Mouse (Mus musculus): ENCODE results near the gene Tkt. TPM values are rescaled to one million over a fixed set of nuclear protein-coding genes. Genes with fewer than 3 reads are reported as not detected.
A peak's percentile ranks its signal among the peaks of the same experiment; 100 is the strongest.

Gene Tkt
- polyA plus RNA-seq (2014; fragmentation: Nextera tagmentation; extraction: Ambion mirVana) = 94.0 and 174 TPM in 2 replicates

GRCm38 (mm10) chr14:30548131-30548720 lies at the start of gene Tkt:
TSS of gene Tkt (plus strand) at chr14:30548359.
- no peaks in the 10 kb centered on the region; the same call in 1 of the 2 replicates for H3K36me3 ChIP-seq (ENCODE audit: control insufficient read depth, insufficient read depth, low read length)
- H3K27me3 ChIP-seq (ENCODE audit: control insufficient read depth, insufficient read depth, low read length) = no peaks in the 10 kb centered on the region
- peak within 1 kb of the TSS; percentile 76 for H3K4me3 ChIP-seq (ENCODE audit: low read length)
- peaks cover 25% of the 10 kb centered on the region for H3K4me1 ChIP-seq (ENCODE audit: control insufficient read depth, insufficient read depth, low read length)
- 26% methylated on average over 8 of the region's 8 CpGs for WGBS
- ATAC-seq (ENCODE audit: low FRiP score, low TSS enrichment) = peak; percentile 7; the same call in 1 of the 2 replicates
- no peaks in the 10 kb centered on the region for H3K9me3 ChIP-seq (ENCODE audit: control insufficient read depth, low read length)
- H3K9ac ChIP-seq (ENCODE audit: low read depth, low read length) = peak within 1 kb of the TSS; percentile 89
- peak within 1 kb of the TSS; percentile 91 for H3K27ac ChIP-seq (ENCODE audit: low read depth, low read length)
- peak within 1 kb of the TSS; percentile 81 for H3K4me2 ChIP-seq (replicated peaks; ENCODE audit: low read depth, low read length)

GRCm38 (mm10) chr14:30504990-30505389 lies 43.2 kb upstream of the Tkt start:
- H3K4me3 ChIP-seq (ENCODE audit: low read length) = no peak overlapping the region
- H3K36me3 ChIP-seq (ENCODE audit: control insufficient read depth, insufficient read depth, low read length) = peaks cover 56% of the 10 kb centered on the region
- H3K27ac ChIP-seq (ENCODE audit: low read depth, low read length) = no peak overlapping the region
- no peak for ATAC-seq (ENCODE audit: low FRiP score, low TSS enrichment)
- H3K4me1 ChIP-seq (ENCODE audit: control insufficient read depth, insufficient read depth, low read length) = no peaks in the 10 kb centered on the region
- no peaks in the 10 kb centered on the region for H3K27me3 ChIP-seq (ENCODE audit: control insufficient read depth, insufficient read depth, low read length)
- 94% methylated on average over 5 of the region's 5 CpGs for WGBS
- no peak overlapping the region for H3K9ac ChIP-seq (ENCODE audit: low read depth, low read length)
- H3K9me3 ChIP-seq (ENCODE audit: control insufficient read depth, low read length) = no peaks in the 10 kb centered on the region
- no peak overlapping the region for H3K4me2 ChIP-seq (replicated peaks; ENCODE audit: low read depth, low read length)

GRCm38 (mm10) chr14:30510214-30510763 lies 37.9 kb upstream of the Tkt start:
- no peak overlapping the region for H3K9ac ChIP-seq (ENCODE audit: low read depth, low read length)
- H3K27ac ChIP-seq (ENCODE audit: low read depth, low read length) = no peak overlapping the region
- H3K4me3 ChIP-seq (ENCODE audit: low read length) = no peak overlapping the region
- no peaks in the 10 kb centered on the region for H3K4me1 ChIP-seq (ENCODE audit: control insufficient read depth, insufficient read depth, low read length)
- no peak for ATAC-seq (ENCODE audit: low FRiP score, low TSS enrichment)
- H3K27me3 ChIP-seq (ENCODE audit: control insufficient read depth, insufficient read depth, low read length) = no peaks in the 10 kb centered on the region
- H3K36me3 ChIP-seq (ENCODE audit: control insufficient read depth, insufficient read depth, low read length) = peaks cover 76% of the 10 kb centered on the region
- H3K4me2 ChIP-seq (replicated peaks; ENCODE audit: low read depth, low read length) = no peak overlapping the region
- H3K9me3 ChIP-seq (ENCODE audit: control insufficient read depth, low read length) = no peaks in the 10 kb centered on the region
- 95% methylated on average over 6 of the region's 6 CpGs for WGBS

GRCm38 (mm10) chr14:30512896-30513295 lies 35.3 kb upstream of the Tkt start:
- H3K36me3 ChIP-seq (ENCODE audit: control insufficient read depth, insufficient read depth, low read length) = peaks cover 64% of the 10 kb centered on the region
- H3K9ac ChIP-seq (ENCODE audit: low read depth, low read length) = no peak overlapping the region
- H3K4me1 ChIP-seq (ENCODE audit: control insufficient read depth, insufficient read depth, low read length) = no peaks in the 10 kb centered on the region
- H3K4me3 ChIP-seq (ENCODE audit: low read length) = no peak overlapping the region
- no peaks in the 10 kb centered on the region for H3K27me3 ChIP-seq (ENCODE audit: control insufficient read depth, insufficient read depth, low read length)
- 94% methylated on average over 5 of the region's 5 CpGs for WGBS
- no peak overlapping the region for H3K27ac ChIP-seq (ENCODE audit: low read depth, low read length)
- ATAC-seq (ENCODE audit: low FRiP score, low TSS enrichment) = no peak
- H3K4me2 ChIP-seq (replicated peaks; ENCODE audit: low read depth, low read length) = no peak overlapping the region
- H3K9me3 ChIP-seq (ENCODE audit: control insufficient read depth, low read length) = no peaks in the 10 kb centered on the region

- Histone ChIP-seq H3K27ac (ENCODE audit: low read depth, low read length) (no peak overlapping the region), H3K4me3 (ENCODE audit: low read length) (no peak overlapping the region), H3K4me1 (ENCODE audit: control insufficient read depth, insufficient read depth, low read length) (no peaks in the 10 kb centered on the region), H3K4me2 (replicated peaks; ENCODE audit: low read depth, low read length) (no peak overlapping the region), H3K36me3 (ENCODE audit: control insufficient read depth, insufficient read depth, low read length) (peaks cover 77% of the 10 kb centered on the region), H3K9ac (ENCODE audit: low read depth, low read length) (no peak overlapping the region), H3K27me3 (ENCODE audit: control insufficient read depth, insufficient read depth, low read length) (no peaks in the 10 kb centered on the region), H3K9me3 (ENCODE audit: control insufficient read depth, low read length) (no peaks in the 10 kb centered on the region)
- 89% methylated on average over 13 of the region's 13 CpGs for WGBS
- no peak for ATAC-seq (ENCODE audit: low FRiP score, low TSS enrichment)
Observed at GRCm38 (mm10) chr14:30515931-30516723, 32.0 kb upstream of the Tkt start.

- WGBS = 96% methylated on average over 5 of the region's 5 CpGs
- Histone ChIP-seq H3K27ac (ENCODE audit: low read depth, low read length) (no peak overlapping the region), H3K27me3 (ENCODE audit: control insufficient read depth, insufficient read depth, low read length) (no peaks in the 10 kb centered on the region), H3K9me3 (ENCODE audit: control insufficient read depth, low read length) (no peaks in the 10 kb centered on the region), H3K9ac (ENCODE audit: low read depth, low read length) (no peak overlapping the region), H3K4me3 (ENCODE audit: low read length) (no peak overlapping the region), H3K4me1 (ENCODE audit: control insufficient read depth, insufficient read depth, low read length) (no peaks in the 10 kb centered on the region), H3K36me3 (ENCODE audit: control insufficient read depth, insufficient read depth, low read length) (peaks cover 82% of the 10 kb centered on the region), H3K4me2 (replicated peaks; ENCODE audit: low read depth, low read length) (no peak overlapping the region)
- no peak for ATAC-seq (ENCODE audit: low FRiP score, low TSS enrichment)
Observed at GRCm38 (mm10) chr14:30519323-30519722, 28.8 kb upstream of the Tkt start.

GRCm38 (mm10) chr14:30523356-30523755 lies 24.8 kb upstream of the Tkt start:
- Histone ChIP-seq H3K9me3 (ENCODE audit: control insufficient read depth, low read length) (no peaks in the 10 kb centered on the region), H3K4me3 (ENCODE audit: low read length) (no peak overlapping the region), H3K36me3 (ENCODE audit: control insufficient read depth, insufficient read depth, low read length) (peaks cover 93% of the 10 kb centered on the region), H3K4me2 (replicated peaks; ENCODE audit: low read depth, low read length) (no peak overlapping the region), H3K27me3 (ENCODE audit: control insufficient read depth, insufficient read depth, low read length) (no peaks in the 10 kb centered on the region), H3K27ac (ENCODE audit: low read depth, low read length) (no peak overlapping the region), H3K4me1 (ENCODE audit: control insufficient read depth, insufficient read depth, low read length) (no peaks in the 10 kb centered on the region), H3K9ac (ENCODE audit: low read depth, low read length) (no peak overlapping the region)
- WGBS = 93% methylated on average over 6 of the region's 6 CpGs
- ATAC-seq (ENCODE audit: low FRiP score, low TSS enrichment) = no peak

- no peaks in the 10 kb centered on the region for H3K4me1 ChIP-seq (ENCODE audit: control insufficient read depth, insufficient read depth, low read length)
- no peak overlapping the region for H3K4me3 ChIP-seq (ENCODE audit: low read length)
- H3K9me3 ChIP-seq (ENCODE audit: control insufficient read depth, low read length) = no peaks in the 10 kb centered on the region
- H3K36me3 ChIP-seq (ENCODE audit: control insufficient read depth, insufficient read depth, low read length) = peaks cover 44% of the 10 kb centered on the region
- H3K27me3 ChIP-seq (ENCODE audit: control insufficient read depth, insufficient read depth, low read length) = no peaks in the 10 kb centered on the region
- ATAC-seq (ENCODE audit: low FRiP score, low TSS enrichment) = no peak
- 78% methylated on average over 10 of the region's 10 CpGs for WGBS
- no peak overlapping the region for H3K27ac ChIP-seq (ENCODE audit: low read depth, low read length)
- no peak overlapping the region for H3K9ac ChIP-seq (ENCODE audit: low read depth, low read length)
- no peak overlapping the region for H3K4me2 ChIP-seq (replicated peaks; ENCODE audit: low read depth, low read length)
Observed at GRCm38 (mm10) chr14:30528392-30528791, 19.8 kb upstream of the Tkt start.

- peaks cover 38% of the 10 kb centered on the region for H3K36me3 ChIP-seq (ENCODE audit: control insufficient read depth, insufficient read depth, low read length)
- no peak overlapping the region for H3K27ac ChIP-seq (ENCODE audit: low read depth, low read length)
- H3K9ac ChIP-seq (ENCODE audit: low read depth, low read length) = no peak overlapping the region
- ATAC-seq (ENCODE audit: low FRiP score, low TSS enrichment) = no peak
- H3K4me2 ChIP-seq (replicated peaks; ENCODE audit: low read depth, low read length) = no peak overlapping the region
- no peaks in the 10 kb centered on the region for H3K9me3 ChIP-seq (ENCODE audit: control insufficient read depth, low read length)
- no peak overlapping the region for H3K4me3 ChIP-seq (ENCODE audit: low read length)
- no peaks in the 10 kb centered on the region for H3K4me1 ChIP-seq (ENCODE audit: control insufficient read depth, insufficient read depth, low read length)
- no peaks in the 10 kb centered on the region for H3K27me3 ChIP-seq (ENCODE audit: control insufficient read depth, insufficient read depth, low read length)
- WGBS = 84% methylated on average over 5 of the region's 5 CpGs
Observed at GRCm38 (mm10) chr14:30528961-30529360, 19.2 kb upstream of the Tkt start.
